Mouse (Mus musculus) heart, postnatal 14 days (tissue): ENCODE results near the gene Tas2r108. TPM values are rescaled to one million over a fixed set of nuclear protein-coding genes. Genes with fewer than 3 reads are reported as not detected.

ENCODE experiments used
- DNase-seq, 2 experiments: peaks; one replicate each; pipeline ENCODE4 v3.0.0; 2021 to 2022
- intact Hi-C: fragments of 180-260 bp; cut with DNase I; formaldehyde crosslinking; loops from one replicate; pipeline ENCODE4 v1.15.1; 2025
- long read RNA-seq, 2 experiments: library from polyadenylated mRNA; stranded (forward); transcript quantifications; one replicate each; pipeline ENCODE4 v2.0.0; 2021
- total RNA-seq, 2 experiments: library from RNA; stranded (reverse); gene quantifications; 2 replicates each; pipeline ENCODE4 v1.2.3; 2021

The Tas2r108 gene
- not detected for total RNA-seq
- long read RNA-seq, experiment 1, result 0 reads
- long read RNA-seq, experiment 2, result 0 reads

GRCm38 (mm10) chr6:40493229-40493628, at the start of gene Tas2r108:
Gene Tas2r108, plus strand, starts transcription at chr6:40493529.
- intact Hi-C loops, result no loop called here

DNA sequence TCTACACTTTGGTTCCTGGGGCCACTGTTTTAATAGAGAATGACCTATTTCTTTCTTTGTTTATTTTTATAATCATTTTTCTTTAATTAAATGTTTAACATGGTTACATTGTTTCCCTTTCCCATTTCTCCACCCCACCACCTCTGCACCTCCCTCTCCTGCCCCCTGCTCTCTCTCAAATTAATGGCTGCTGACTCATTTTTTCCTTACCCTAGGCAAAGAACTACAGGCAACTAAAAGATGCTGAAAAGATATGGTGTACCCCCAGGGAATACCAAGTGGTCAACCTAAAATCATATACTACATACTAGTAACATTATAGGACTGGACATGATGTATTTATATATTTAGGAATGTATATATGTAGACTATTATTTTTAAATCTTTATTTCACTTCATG, 44.7 kb upstream of the Tas2r108 start:
- intact Hi-C loops, result no loop called here
- DNase-seq, result no peak

More at GRCm38 (mm10) chr6:40493229-40493628, at the start of gene Tas2r108:
- no peak for DNase-seq

DNA sequence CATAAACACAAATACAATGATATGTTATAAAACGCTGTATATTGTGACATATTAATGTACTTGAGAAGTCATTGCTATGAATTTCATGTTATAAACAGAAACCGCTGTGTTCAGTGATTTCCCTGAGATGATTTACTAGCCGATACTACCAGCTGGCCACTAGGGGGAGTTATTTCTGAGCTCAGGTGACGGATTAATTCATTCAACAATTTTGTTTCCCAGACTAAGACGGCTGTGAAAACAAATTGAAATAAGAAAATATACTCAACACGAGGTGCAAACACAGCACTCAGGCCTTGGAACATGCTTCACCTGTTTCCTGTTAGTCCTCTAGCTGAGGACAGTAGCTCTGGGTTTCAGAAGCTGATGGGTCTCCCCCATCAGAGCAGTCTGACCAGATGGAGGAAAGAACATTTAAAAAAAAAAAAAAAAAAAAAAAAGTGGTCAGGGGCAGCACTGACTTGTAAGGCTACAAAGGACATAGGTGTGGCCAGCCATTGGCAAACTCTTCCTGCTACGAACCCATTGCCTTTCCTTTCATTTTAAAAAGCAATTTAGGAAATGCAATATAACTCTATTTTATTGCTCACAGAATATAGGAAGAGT, 38.8 kb upstream of the Tas2r108 start:
- intact Hi-C loops, result no loop called here
- DNase-seq, result no peak

- intact Hi-C loops, result no loop called here
- no peak for DNase-seq
These were observed 27.6 kb upstream of the Tas2r108 start for GRCm38 (mm10) chr6:40465710-40466109.

- DNase-seq, result peak; percentile 90 to 93
These were observed 22.2 kb upstream of the Tas2r108 start, which contains the start of gene Ssbp1 for GRCm38 (mm10) chr6:40470916-40471719. Gene Ssbp1, plus strand, starts transcription at chr6:40471352.

DNA sequence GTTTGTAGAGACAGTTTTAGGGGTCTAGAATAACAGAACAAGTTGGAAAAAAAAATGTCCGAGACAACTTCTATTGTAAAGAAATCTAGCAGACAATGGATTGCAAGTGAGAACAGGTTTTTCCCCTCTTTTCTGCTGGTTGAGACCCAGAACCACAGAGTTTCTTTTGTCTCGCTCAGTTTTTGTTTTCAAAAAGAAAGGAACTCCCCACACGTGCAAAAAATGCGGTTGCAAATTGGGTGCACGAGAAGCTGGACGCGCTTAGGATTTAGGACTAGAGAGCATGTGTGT, 21.7 kb upstream of the Tas2r108 start:
- intact Hi-C loops, result loop anchor here (5.0 kb wide), 1 partner anchor 34 kb away; the partner anchor contains the start of genes E330009J07Rik and Wee2
- no peak for DNase-seq

More at GRCm38 (mm10) chr6:40470916-40471719, 22.2 kb upstream of the Tas2r108 start, which contains the start of gene Ssbp1:
- intact Hi-C loops, result loop anchor here (5.0 kb wide), 1 partner anchor 34 kb away; the partner anchor contains the start of genes E330009J07Rik and Wee2

GRCm38 (mm10) chr6:40476132-40476531, 17.2 kb upstream of the Tas2r108 start:
- DNase-seq, result no peak
- intact Hi-C loops, result loop anchor here (2.0 kb wide), 1 partner anchor 145 kb away; no protein-coding TSS in a partner anchor

- intact Hi-C loops, result loop anchor here (5.0 kb wide), 1 partner anchor 208 kb away; no protein-coding TSS in a partner anchor
These were observed 13.6 kb upstream of the Tas2r108 start for GRCm38 (mm10) chr6:40479705-40480104.

GRCm38 (mm10) chr6:40482318-40482717, 11.0 kb upstream of the Tas2r108 start:
- DNase-seq, result no peak
- intact Hi-C loops, result loop anchor here (5.0 kb wide), 1 partner anchor 205 kb away; no protein-coding TSS in a partner anchor

More at GRCm38 (mm10) chr6:40479705-40480104, 13.6 kb upstream of the Tas2r108 start:
- no peak for DNase-seq

- intact Hi-C loops, result no loop called here
- no peak for DNase-seq
These were observed 2.4 kb upstream of the Tas2r108 start, which contains the start of gene Tas2r137 for GRCm38 (mm10) chr6:40490933-40491332. Gene Tas2r137, plus strand, starts transcription at chr6:40491233.

DNA sequence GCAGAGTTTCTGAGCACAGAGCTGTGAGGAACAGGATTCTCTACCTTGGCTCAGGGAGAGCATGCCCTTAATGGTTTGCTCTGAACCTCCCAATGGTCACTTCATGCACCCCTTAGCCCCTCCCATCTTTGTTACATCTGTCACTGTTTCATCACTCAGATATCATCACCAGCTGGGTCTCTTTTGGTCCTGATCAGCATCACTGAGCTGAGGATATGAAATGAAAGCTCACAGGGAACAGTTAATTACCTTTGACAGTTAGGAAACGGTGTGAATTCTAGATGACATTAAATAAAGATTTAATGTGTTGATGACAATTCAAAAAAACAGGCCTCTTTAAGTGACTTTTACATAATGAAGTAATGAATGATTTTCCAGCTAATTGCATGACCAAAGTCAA, 26.1 kb downstream of the Tas2r108 start, which contains the start of gene Prss37:
Prss37 (minus strand) TSS at position 101 of the 400 bp plus-strand sequence.
- intact Hi-C loops, result no loop called here
- DNase-seq, result no peak

Other genes starting within 250 kb of the Tas2r108 start
- 10 to 100 TPM; 18.4 TPM for gene Agk, start 168.4 kb upstream of the Tas2r108 start, total RNA-seq
- 1 to 10 TPM; 3.3 to 3.4 TPM for gene E330009J07Rik, start 57.4 kb upstream of the Tas2r108 start, total RNA-seq
- gene Wee2, start 54.4 kb upstream of the Tas2r108 start, total RNA-seq, result not detected
- 10 to 100 TPM; 31.8 to 36.3 TPM for gene Ssbp1, start 22.2 kb upstream of the Tas2r108 start, total RNA-seq
- gene Tas2r137, start 2.3 kb upstream of the Tas2r108 start, total RNA-seq, result not detected
- not detected for gene Prss37, start 26.0 kb downstream of the Tas2r108 start, total RNA-seq
- not detected for gene Olfr461, start 61.5 kb downstream of the Tas2r108 start, total RNA-seq
- gene Olfr460, start 76.0 kb downstream of the Tas2r108 start, total RNA-seq, result not detected
- 1 to 10 TPM in 1 of 2 experiments, under 1 TPM in 1; 0.91 to 1.1 TPM for gene Clec5a, start 92.3 kb downstream of the Tas2r108 start, total RNA-seq
- gene Tas2r138, start 119.8 kb downstream of the Tas2r108 start, total RNA-seq, result not detected
- gene Mgam, start 135.3 kb downstream of the Tas2r108 start, total RNA-seq, result under 1 TPM; 0.38 to 0.68 TPM